Comparison of ENCODE assay signal across 20 mouse cellular contexts in genomic region chr7:31163666-31164577, GRCm38 (mm10). TPM values are rescaled to one million over a fixed set of nuclear protein-coding genes. Genes with fewer than 3 reads are reported as not detected.
DNase-seq lines count a peak whose midpoint lies in the region; ATAC-seq and TF ChIP-seq lines count a peak whose summit lies in the region.
"Had no signal": no experiment of that assay in that cellular context is flagged by ENCODE, and none has a peak within 500 bp of the region (broad histone marks: within the 10 kb centered on the region; RNA-seq: fewer than 3 reads in every experiment).

No protein-coding gene starts in this region.

- no peak for ATAC-seq in forebrain, embryonic 11.5 days (replicated peaks; ENCODE audit: low FRiP score)
- no peak for ATAC-seq in forebrain, embryonic 12.5 days (ENCODE audit: low FRiP score)
- ATAC-seq in intestine, embryonic 14.5 days (replicated peaks; ENCODE audit: low FRiP score, low TSS enrichment, low read depth): no peak
- no peak for ATAC-seq in intestine, postnatal 0 days
- ATAC-seq in kidney, embryonic 14.5 days (ENCODE audit: low FRiP score, low TSS enrichment): no peak
- ATAC-seq: forebrain, embryonic 15.5 days; intestine, embryonic 16.5 days had no signal

- H3K4me3 ChIP-seq in forebrain, embryonic 11.5 days (ENCODE audit: low read depth, low read length): no peak overlapping the region
- no peak overlapping the region for H3K4me3 ChIP-seq in forebrain, embryonic 12.5 days (replicated peaks)
- H3K4me3 ChIP-seq in intestine, embryonic 14.5 days (ENCODE audit: low read depth, low read length): no peak overlapping the region
- H3K4me3 ChIP-seq in intestine, postnatal 0 days (ENCODE audit: low read depth, low read length): no peak overlapping the region
- H3K4me3 ChIP-seq in kidney, embryonic 14.5 days (ENCODE audit: low read length): no peak overlapping the region
- H3K4me3 ChIP-seq: embryonic facial prominence, embryonic 13.5 days; forebrain, embryonic 15.5 days; heart, embryonic 10.5 days had no signal

- no peaks in the 10 kb centered on the region for H3K4me1 ChIP-seq in forebrain, embryonic 11.5 days (replicated peaks; ENCODE audit: control insufficient read depth, insufficient read depth, low read length)
- H3K4me1 ChIP-seq in forebrain, embryonic 12.5 days: no peaks in the 10 kb centered on the region
- no peaks in the 10 kb centered on the region for H3K4me1 ChIP-seq in intestine, embryonic 14.5 days (replicated peaks; ENCODE audit: control insufficient read depth, insufficient read depth, low read length)
- no peaks in the 10 kb centered on the region for H3K4me1 ChIP-seq in intestine, postnatal 0 days (replicated peaks; ENCODE audit: control insufficient read depth, insufficient read depth, low read length)
- 0 out of 2 replicates have a peak, but pooled peaks cover 2% of the 10 kb centered on the region for H3K4me1 ChIP-seq in kidney, embryonic 14.5 days (ENCODE audit: control insufficient read depth, insufficient read depth, low read length)
- H3K4me1 ChIP-seq: forebrain, embryonic 15.5 days had no signal

- no peak overlapping the region for H3K4me2 ChIP-seq in forebrain, embryonic 11.5 days (ENCODE audit: low read depth, low read length, severe bottlenecking)
- no peak overlapping the region for H3K4me2 ChIP-seq in forebrain, embryonic 12.5 days
- H3K4me2 ChIP-seq in intestine, embryonic 14.5 days (ENCODE audit: low read length): no peak overlapping the region
- no peak overlapping the region for H3K4me2 ChIP-seq in intestine, postnatal 0 days (replicated peaks; ENCODE audit: low read depth)
- no peak overlapping the region for H3K4me2 ChIP-seq in kidney, embryonic 14.5 days (replicated peaks; ENCODE audit: low read depth, low read length)
- H3K4me2 ChIP-seq: embryonic facial prominence, embryonic 13.5 days; forebrain, embryonic 15.5 days had no signal

- no peaks in the 10 kb centered on the region for H3K36me3 ChIP-seq in forebrain, embryonic 11.5 days (ENCODE audit: control insufficient read depth, insufficient read depth, low read length)
- H3K36me3 ChIP-seq in forebrain, embryonic 12.5 days (replicated peaks): no peaks in the 10 kb centered on the region
- H3K36me3 ChIP-seq in intestine, embryonic 14.5 days (ENCODE audit: control insufficient read depth, insufficient read depth, low read length): no peaks in the 10 kb centered on the region
- no peaks in the 10 kb centered on the region for H3K36me3 ChIP-seq in intestine, postnatal 0 days (ENCODE audit: control insufficient read depth, insufficient read depth)
- H3K36me3 ChIP-seq in kidney, embryonic 14.5 days (ENCODE audit: control insufficient read depth, insufficient read depth, low read length): no peaks in the 10 kb centered on the region
- H3K36me3 ChIP-seq: embryonic facial prominence, embryonic 13.5 days; forebrain, embryonic 15.5 days; heart, embryonic 10.5 days had no signal

- H3K9ac ChIP-seq in forebrain, embryonic 11.5 days (ENCODE audit: low read length): no peak overlapping the region
- H3K9ac ChIP-seq in forebrain, embryonic 12.5 days: no peak overlapping the region
- no peak overlapping the region for H3K9ac ChIP-seq in intestine, embryonic 14.5 days (ENCODE audit: low read length)
- no peak overlapping the region for H3K9ac ChIP-seq in intestine, postnatal 0 days (ENCODE audit: low read depth, low read length)
- H3K9ac ChIP-seq in kidney, embryonic 14.5 days (ENCODE audit: low read depth, low read length): no peak overlapping the region
- H3K9ac ChIP-seq: embryonic facial prominence, embryonic 13.5 days; forebrain, embryonic 15.5 days had no signal

- no peaks in the 10 kb centered on the region for H3K9me3 ChIP-seq in forebrain, embryonic 11.5 days (ENCODE audit: control insufficient read depth, low read length)
- no peaks in the 10 kb centered on the region for H3K9me3 ChIP-seq in forebrain, embryonic 12.5 days
- no peaks in the 10 kb centered on the region for H3K9me3 ChIP-seq in intestine, embryonic 14.5 days (ENCODE audit: control insufficient read depth, low read length)
- H3K9me3 ChIP-seq in intestine, postnatal 0 days (ENCODE audit: control insufficient read depth): no peaks in the 10 kb centered on the region
- no peaks in the 10 kb centered on the region for H3K9me3 ChIP-seq in kidney, embryonic 14.5 days (ENCODE audit: control insufficient read depth, low read length)
- H3K9me3 ChIP-seq: embryonic facial prominence, embryonic 13.5 days; forebrain, embryonic 15.5 days; heart, embryonic 10.5 days had no signal

- 66% methylated on average over 3 of the region's 3 CpGs for WGBS in forebrain, embryonic 11.5 days
- 72% methylated on average over 3 of the region's 3 CpGs for WGBS in forebrain, embryonic 12.5 days
- 60% methylated on average over 3 of the region's 3 CpGs for WGBS in intestine, embryonic 14.5 days
- 63% methylated on average over 3 of the region's 3 CpGs for WGBS in intestine, postnatal 0 days
- WGBS in kidney, embryonic 14.5 days: 64% methylated on average over 3 of the region's 3 CpGs

- DNase-seq in forebrain, embryonic 11.5 days (ENCODE audit: low spot score): peak; percentile 30
- DNase-seq in intestine, embryonic 14.5 days (ENCODE audit: low spot score): peak; percentile 38
- peak; percentile 88 for DNase-seq in fat pad, adult 2 months (ENCODE audit: extremely low read depth, low read depth, low spot score)
- DNase-seq in embryo, embryonic 9.5 days (ENCODE audit: extremely low spot score): no peak
- DNase-seq: adrenal gland, postnatal 10 days; cerebellum, adult 11 months; cerebellum, adult 9-10 months; cerebellum, postnatal 25 days; gastrocnemius, postnatal 36 days; heart, adult 18-20 months; heart, postnatal 10 days; heart, postnatal 4 days had no signal

- H3K27me3 ChIP-seq in forebrain, embryonic 11.5 days (ENCODE audit: control insufficient read depth, insufficient read depth, low read length): no peaks in the 10 kb centered on the region
- no peaks in the 10 kb centered on the region for H3K27me3 ChIP-seq in forebrain, embryonic 12.5 days
- H3K27me3 ChIP-seq in intestine, embryonic 14.5 days (replicated peaks; ENCODE audit: control insufficient read depth, insufficient read depth, low read length): no peaks in the 10 kb centered on the region
- H3K27me3 ChIP-seq in intestine, postnatal 0 days (replicated peaks; ENCODE audit: control insufficient read depth, insufficient read depth, low read length): no peaks in the 10 kb centered on the region
- H3K27me3 ChIP-seq in kidney, embryonic 14.5 days (ENCODE audit: control insufficient read depth, insufficient read depth, low read length): no peaks in the 10 kb centered on the region
- H3K27me3 ChIP-seq: embryonic facial prominence, embryonic 13.5 days; forebrain, embryonic 15.5 days had no signal

- TF ChIP-seq CTCF in intestine, postnatal 0 days (IDR thresholded peaks at IDR 0.05; ENCODE audit: low read depth): no peak

- no peak overlapping the region for H3K27ac ChIP-seq in forebrain, embryonic 11.5 days (ENCODE audit: low read depth, low read length)
- no peak overlapping the region for H3K27ac ChIP-seq in forebrain, embryonic 12.5 days
- no peak overlapping the region for H3K27ac ChIP-seq in intestine, embryonic 14.5 days (ENCODE audit: low read depth)
- no peak overlapping the region for H3K27ac ChIP-seq in intestine, postnatal 0 days (ENCODE audit: low read depth, low read length)
- H3K27ac ChIP-seq in kidney, embryonic 14.5 days (ENCODE audit: low read depth, low read length): no peak overlapping the region
- H3K27ac ChIP-seq: embryonic facial prominence, embryonic 13.5 days; forebrain, embryonic 15.5 days; heart, embryonic 10.5 days had no signal

RNA-seq across cellular contexts. Expression of gene Gramd1a, which starts 8.2 kb away (rescaled TPM):
- 133 and 135 TPM in 2 replicates for polyA plus RNA-seq in forebrain, embryonic 11.5 days (2014; fragmentation: Nextera tagmentation; extraction: Ambion mirVana)
- 155 and 174 TPM in 2 replicates for polyA plus RNA-seq in forebrain, embryonic 12.5 days (2016; fragmentation: Nextera tagmentation; extraction: Ambion mirVana)
- 54.2 and 66.2 TPM in 2 replicates for polyA plus RNA-seq in intestine, embryonic 14.5 days (2014; fragmentation: Nextera tagmentation; extraction: Ambion mirVana)
- polyA plus RNA-seq in intestine, postnatal 0 days (2015; fragmentation: Nextera tagmentation; extraction: Ambion mirVana): 10.3 and 12.4 TPM in 2 replicates
- polyA plus RNA-seq in kidney, embryonic 14.5 days (2014; fragmentation: Nextera tagmentation; extraction: Ambion mirVana): 50.3 and 61.9 TPM in 2 replicates

RNA-seq across cellular contexts. Expression of gene Scn1b, which starts 37.1 kb away (rescaled TPM):
- polyA plus RNA-seq in forebrain, embryonic 11.5 days (2014; fragmentation: Nextera tagmentation; extraction: Ambion mirVana): 0.84 and 1.2 TPM in 2 replicates
- polyA plus RNA-seq in forebrain, embryonic 12.5 days (2016; fragmentation: Nextera tagmentation; extraction: Ambion mirVana): 1.1 and 1.3 TPM in 2 replicates
- 0.99 and 2.4 TPM in 2 replicates for polyA plus RNA-seq in intestine, embryonic 14.5 days (2014; fragmentation: Nextera tagmentation; extraction: Ambion mirVana)
- 2.7 and 3.3 TPM in 2 replicates for polyA plus RNA-seq in intestine, postnatal 0 days (2015; fragmentation: Nextera tagmentation; extraction: Ambion mirVana)
- 1.0 and 1.6 TPM in 2 replicates for polyA plus RNA-seq in kidney, embryonic 14.5 days (2014; fragmentation: Nextera tagmentation; extraction: Ambion mirVana)

RNA-seq across cellular contexts. Expression of gene Hpn, which starts 48.8 kb away (rescaled TPM):
- polyA plus RNA-seq in forebrain, embryonic 11.5 days (2014; fragmentation: Nextera tagmentation; extraction: Ambion mirVana): 0.29 and 0.39 TPM in 2 replicates
- polyA plus RNA-seq in forebrain, embryonic 12.5 days (2016; fragmentation: Nextera tagmentation; extraction: Ambion mirVana): 0.49 and 0.67 TPM in 2 replicates
- 23.5 and 29.0 TPM in 2 replicates for polyA plus RNA-seq in intestine, embryonic 14.5 days (2014; fragmentation: Nextera tagmentation; extraction: Ambion mirVana)
- polyA plus RNA-seq in intestine, postnatal 0 days (2015; fragmentation: Nextera tagmentation; extraction: Ambion mirVana): 21.2 and 28.3 TPM in 2 replicates
- 26.4 and 27.5 TPM in 2 replicates for polyA plus RNA-seq in kidney, embryonic 14.5 days (2014; fragmentation: Nextera tagmentation; extraction: Ambion mirVana)
- polyA plus RNA-seq: C2C12 had no signal

Comparison
In these comparisons a context has a peak if more than half of its experiments do, and no peak if none do; other contexts are left out.
1. RNA of gene Hpn, which starts 48.8 kb away (polyA plus RNA-seq): 23.5 to 29.0 TPM in intestine, embryonic 14.5 days, 26.4 to 27.5 TPM in kidney, embryonic 14.5 days and 21.2 to 28.3 TPM in intestine, postnatal 0 days; 0.49 to 0.67 TPM in forebrain, embryonic 12.5 days and 0.29 to 0.39 TPM in forebrain, embryonic 11.5 days; every median in the first group is over 10 times any median in the second.